Mouse (Mus musculus) kidney, postnatal 10 days (tissue): ENCODE data around the gene Nkiras2.
"Not testable (repeated sequence)": the region's sequence is repeated elsewhere in the genome, so short reads cannot be mapped to it uniquely, and the experiment has no call there.

Experiments used
- DNase-seq: peaks from one replicate; pipeline ENCODE4 v3.0.0; 2021; ENCODE audit warnings: mixed read lengths

Nkiras2 gene

DNA sequence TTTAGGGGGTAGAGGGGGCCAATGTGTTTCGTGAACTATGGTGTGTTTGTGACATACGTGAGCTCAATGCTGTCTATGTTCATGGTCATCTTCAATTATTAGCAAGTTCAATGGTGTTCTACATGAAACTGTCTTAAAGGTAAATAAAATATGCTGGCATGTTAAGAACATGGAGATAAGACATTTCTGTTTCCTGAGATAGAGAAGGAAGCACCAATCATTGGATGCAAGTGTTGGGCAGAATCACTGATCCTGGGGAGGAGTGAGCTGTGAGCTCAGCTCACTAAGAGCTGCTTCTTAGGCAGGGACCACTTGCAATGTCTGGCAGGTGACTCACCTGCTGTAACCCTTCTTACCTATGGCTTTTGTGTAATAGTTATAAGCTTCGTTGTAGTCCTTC, 17.7 kb upstream of the Nkiras2 start:
- DNase-seq: no peak

DNA sequence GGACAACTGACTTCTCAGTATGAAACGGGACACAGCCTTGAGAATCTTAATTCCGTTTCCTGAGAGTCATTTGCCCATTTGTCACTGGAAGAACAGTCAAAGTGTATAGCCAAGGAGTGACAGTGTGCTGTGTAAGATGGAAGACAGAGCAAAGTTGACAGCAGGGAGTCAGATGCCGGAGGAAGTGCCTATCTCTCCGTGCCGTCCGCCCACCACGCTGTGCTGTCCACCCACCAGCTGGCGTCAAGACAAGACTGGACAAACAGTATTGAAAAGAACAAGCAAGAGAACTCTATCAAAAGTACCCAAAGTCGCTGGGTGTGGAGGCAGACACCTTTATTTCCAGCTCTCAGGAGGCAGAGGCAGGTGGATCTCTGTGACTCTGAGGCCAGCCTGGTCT, 15.9 kb upstream of the Nkiras2 start:
- no peak for DNase-seq

DNA sequence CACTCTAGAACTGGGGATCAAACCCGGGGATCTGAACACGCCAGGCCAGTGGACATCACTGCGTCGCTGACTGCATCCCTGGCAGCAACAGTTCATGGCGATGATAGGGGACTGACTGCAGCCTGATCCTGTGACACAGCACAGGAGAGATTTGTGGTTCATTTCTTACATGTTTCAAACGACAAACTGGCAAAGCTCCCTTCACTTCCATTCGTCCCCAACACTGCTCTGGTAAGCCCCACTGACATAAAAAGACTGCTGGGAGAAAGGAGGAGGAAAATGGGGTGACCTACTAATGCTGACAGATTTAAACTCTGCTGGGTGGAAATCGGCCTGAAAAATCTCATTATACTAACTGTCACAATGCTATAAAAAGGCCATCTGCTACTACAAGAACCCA, 15.2 kb upstream of the Nkiras2 start:
- no peak for DNase-seq

DNA sequence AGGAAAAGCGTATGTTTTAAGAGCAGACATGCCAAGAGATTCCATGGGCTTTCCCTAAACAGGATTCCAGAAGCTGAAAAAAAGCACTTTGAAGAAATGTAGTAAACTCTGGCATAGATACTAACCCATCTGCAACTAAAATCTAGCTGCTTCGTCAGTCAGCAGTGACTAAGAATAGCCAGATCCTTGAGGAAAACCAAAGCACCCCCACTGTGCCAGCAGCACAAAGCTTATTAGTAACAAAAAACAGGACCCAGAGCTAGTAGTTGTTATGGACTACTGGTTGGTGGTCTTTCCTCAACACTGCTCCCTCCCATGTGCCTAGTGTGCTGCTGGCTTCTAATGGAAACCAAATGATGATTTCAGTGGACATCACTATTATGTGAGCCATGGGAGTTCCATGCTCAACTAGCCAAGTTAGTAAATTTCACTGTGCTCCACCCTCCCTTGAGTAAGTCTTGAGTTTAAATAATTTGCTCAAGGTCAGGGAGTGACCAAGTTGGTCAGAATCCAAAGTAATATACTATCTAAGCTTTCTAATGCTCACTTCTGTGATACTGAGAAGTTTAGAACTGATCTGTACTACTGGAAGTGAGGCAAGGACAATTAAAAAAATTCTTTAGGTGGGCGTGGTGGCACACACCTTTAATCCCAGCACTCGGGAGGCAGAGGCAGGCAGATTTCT, 14.6 kb upstream of the Nkiras2 start:
- no peak for DNase-seq

DNA sequence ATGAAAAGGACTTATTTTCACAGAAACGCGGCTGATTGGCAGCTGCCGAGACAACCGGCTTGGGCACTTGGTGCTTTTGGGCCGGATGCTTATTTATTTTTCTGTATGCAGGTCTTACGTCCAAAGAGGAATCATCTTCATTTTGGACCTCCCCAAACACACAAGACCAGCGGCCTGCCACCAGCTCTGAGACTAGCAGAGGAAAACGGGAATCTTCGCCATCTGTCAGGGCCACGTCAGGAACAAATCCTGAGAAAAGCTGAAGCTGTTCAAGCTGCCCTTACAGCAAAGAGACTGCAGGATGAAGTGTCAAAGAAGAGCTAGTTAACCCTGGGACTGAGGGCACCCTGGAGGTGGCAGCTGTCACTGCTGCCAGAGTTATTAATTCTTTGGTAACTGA, 13.6 kb upstream of the Nkiras2 start:
- DNase-seq: no peak

DNA sequence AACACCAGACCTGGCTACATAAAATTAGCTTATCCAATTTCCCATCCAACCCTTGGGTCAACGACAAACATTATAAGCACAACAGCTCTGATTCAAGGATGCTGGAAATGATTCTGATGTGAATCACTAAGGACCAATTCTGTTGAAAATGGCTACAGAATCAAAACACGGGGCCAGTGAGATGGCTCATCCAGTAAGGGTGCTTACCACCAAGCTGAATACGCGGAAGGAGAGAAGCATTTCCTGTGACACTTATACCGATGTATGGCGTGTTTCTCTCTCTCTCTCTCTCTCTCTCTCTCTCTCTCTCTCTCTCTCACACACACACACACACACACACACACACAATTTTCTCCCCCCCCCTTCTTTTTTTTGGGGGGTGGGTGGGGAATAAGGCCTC, 11.9 kb upstream of the Nkiras2 start:
- no peak for DNase-seq

DNA sequence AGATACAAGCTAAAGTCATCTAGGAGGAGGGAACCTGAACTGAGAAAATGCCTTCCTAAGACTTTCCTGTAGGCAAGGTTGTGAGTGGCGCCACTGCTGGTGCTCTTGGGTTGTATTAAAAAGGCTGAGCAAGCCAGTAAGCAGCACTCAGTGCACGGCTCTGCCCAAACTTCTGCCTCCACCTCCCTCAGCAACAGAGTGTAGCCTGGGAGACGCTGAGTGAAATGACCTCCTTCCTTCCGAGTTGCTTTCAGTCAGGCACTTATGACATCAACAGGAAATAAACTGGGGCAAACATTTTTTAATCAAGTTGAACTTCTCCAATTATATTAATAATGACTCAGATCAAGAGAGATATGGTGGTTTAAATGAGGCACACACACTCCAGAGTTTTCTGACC, 10.2 kb upstream of the Nkiras2 start:
- no peak for DNase-seq

DNA sequence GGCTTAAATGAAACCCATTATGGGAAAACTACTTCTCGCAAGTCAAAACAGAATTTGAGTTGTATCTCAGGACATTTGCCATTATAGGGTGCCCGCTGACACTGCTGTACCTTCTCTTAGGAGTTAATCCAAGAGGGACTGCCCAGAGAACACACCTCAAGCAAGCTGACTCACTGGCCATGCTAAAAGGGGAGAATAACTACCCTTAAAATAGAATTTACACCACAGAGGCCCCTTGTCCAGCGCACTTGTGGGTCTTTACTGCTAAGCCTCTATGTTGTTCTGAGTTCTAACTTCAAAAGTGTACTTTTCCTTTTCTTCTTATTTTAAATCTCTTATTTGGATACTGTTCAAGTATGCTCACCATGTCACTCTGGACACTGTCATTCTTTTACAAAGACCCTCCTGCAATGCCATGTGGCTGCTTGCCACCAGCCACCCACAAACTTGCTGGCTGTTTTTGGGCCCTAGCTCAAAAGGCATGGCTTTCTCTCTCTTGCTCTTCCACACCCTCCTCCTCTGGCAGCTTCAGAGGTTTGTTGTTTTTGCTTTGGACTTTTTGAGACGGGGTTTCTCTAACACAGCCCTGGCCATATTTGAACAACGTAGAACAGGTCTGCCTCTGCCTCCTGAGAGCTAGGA, 9.6 kb upstream of the Nkiras2 start:
- no peak for DNase-seq

DNA sequence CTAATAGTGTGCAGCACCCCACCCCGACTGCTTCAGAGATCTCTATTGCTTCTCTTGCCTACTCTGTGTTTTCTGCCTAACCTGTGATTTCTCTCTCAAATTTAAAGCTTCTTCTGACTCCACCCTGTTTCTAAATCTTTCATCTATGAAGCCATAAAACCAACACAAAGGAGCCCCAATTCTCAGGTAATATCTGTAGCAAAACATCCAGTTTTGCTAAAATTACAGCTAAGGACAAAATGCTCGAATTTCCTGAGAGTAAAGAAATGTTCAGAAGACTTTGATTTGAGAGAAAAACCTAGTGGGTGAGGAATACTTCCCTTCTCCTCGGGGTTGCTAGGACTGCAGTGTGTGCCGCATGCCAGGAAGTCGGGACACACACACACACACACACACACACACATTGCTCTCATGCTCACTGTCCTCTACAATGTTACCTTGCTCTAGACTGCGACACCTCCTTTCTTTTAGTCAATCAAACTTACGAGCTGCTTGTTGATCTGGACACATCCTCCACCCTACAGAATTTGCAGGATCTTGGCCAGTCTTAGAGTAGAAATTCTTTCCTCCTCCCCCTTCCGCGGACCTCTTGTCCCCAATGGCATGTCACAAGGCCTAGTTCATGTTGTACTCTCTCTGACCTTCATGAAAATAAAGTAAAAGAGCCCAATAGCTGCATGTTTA, 8.9 kb upstream of the Nkiras2 start:
- peak; percentile 45 for DNase-seq

DNA sequence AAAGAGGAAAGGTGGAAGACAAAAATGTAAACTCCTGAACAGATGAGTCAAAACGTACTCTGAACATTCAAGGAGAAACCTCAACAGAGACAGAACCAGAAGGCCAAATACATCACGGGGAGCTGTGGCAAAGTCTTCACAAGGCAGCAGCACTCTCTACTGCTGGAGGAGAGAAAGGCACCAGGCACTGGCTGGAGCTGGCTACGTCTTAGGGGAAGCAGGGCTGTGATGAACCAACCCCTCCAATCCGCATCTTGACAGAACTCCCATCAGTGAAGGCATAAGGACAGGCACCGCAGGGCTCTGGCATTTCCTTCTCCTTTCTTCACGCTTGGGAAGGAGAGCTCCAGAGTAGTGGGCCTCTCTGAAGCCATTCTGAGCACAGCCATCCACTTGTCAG, 7.4 kb upstream of the Nkiras2 start:
- DNase-seq: no peak

DNA sequence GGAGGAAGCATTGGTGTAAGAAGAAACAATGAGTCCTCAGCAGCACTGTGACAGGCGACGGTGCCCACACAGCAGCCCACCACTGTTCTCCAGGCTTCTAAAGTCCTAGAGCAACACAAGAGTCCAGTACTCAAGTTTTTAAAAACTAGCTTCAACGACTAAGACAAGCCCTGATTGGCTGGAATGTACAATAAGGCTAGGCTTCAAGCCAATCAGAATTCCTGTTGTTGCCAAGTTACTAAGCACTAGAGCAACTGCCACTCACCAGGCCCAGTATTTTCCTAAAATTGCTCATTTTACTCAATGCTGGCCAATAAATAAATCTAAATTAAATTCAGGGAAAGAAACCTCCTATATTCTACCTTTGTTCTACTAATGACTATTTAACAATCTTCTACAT, 5.8 kb upstream of the Nkiras2 start:
- no peak for DNase-seq

DNA sequence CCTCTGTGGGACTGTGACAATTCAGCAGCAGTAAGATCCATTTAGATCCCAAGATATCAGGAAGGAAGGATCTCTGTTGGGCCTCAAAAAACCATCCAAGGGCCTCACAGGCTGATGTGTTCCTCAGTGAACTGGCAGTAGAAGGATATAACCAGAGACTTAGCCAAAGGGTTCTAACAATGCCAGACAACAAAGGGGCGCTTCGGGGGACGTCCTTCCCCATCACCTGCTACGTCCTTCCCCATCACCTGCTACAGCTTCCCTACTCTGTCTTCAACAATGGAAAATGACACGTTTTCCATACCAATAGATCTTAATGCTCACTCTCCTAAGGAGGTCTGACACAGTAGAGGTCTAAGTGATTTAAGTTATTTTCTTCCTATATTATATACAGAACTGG, 2.7 kb upstream of the Nkiras2 start:
- DNase-seq: no peak

DNA sequence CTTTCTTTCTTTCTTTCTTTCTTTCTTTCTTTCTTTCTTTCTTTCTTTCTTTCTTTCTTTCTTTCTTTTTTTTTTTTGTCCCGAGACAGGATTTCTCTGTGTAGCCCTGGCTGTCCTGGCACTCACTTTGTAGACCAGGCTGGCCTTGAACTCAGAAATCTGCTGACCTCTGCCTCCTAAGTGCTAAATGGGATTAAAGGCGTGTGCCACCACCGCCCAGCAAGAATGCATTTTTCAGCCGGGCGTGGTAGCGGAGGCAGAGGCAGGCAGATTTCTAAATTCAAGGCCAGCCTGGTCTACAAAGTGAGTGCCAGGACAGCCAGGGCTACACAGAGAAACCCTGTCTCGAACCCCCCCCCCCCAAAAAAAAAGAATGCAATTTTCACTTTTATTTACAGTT, 2.2 kb upstream of the Nkiras2 start:
- not testable (repeated sequence) for DNase-seq

DNA sequence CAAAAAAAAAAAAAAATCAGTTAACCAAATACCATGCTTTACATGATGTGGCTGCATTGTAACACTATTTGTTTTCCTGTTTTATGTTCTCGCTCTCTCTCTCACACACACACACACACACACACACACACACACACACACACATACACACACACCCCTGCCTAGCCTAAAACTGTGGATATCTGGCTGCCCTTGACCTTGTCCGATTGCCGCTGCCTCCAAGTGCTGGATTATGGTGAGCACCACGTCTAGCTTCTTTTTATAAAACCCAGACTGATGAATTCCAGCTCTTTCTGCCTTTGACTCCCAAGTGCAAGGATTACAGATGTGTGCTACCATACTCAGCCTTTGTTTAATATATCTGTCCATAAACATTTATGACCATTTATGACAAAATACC, 1.6 kb upstream of the Nkiras2 start:
- DNase-seq: no peak

DNA sequence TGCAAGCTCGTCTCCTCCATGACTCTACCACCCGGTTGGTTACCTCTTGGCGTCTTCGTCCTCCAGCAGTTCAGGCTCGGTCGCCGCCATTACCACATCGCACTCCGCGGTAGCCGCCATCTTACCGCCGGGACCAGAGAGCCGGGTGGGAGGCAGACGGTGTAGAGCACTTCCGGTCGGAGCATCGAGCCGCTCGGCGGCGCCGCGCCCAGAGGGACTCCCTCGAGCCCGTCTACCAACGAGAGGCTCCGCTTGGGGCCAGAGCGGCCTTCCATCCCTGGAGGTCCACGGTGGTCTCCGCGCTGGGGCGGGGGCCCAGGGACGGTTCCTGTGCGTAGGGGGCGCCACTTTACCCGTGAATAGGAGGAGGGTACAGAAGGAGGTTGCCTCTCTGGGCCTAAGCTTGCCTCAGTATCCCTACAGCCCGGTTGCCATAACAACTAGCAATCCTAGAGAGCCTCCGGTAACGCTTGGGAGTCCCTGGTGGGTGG, 486 bp downstream of the Nkiras2 start:
- peak; percentile 97 for DNase-seq

DNA sequence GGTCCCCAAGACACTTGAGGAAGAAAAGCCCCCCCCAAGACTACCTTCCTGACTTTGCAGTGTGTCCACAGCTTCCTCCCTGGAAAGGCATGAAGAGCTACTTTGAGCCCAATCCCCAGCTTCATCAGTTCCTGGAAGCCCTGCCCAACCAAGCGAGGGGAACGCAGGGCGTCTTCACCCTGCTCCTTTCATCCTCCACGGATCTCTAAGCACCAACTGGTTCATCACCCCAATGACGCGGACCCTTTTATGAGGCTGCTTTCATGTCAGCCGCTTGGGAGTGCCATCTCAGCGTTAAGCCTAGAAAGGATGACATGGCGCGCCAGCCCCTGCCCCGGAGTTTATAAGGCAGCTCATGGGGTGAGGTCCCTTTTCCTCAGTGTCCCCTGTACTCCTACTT, 938 bp downstream of the Nkiras2 start, which contains the start of gene Dnajc7:
Gene Dnajc7 (minus strand): TSS at position 187 of the 400 bp plus-strand sequence.
- DNase-seq: no peak

DNA sequence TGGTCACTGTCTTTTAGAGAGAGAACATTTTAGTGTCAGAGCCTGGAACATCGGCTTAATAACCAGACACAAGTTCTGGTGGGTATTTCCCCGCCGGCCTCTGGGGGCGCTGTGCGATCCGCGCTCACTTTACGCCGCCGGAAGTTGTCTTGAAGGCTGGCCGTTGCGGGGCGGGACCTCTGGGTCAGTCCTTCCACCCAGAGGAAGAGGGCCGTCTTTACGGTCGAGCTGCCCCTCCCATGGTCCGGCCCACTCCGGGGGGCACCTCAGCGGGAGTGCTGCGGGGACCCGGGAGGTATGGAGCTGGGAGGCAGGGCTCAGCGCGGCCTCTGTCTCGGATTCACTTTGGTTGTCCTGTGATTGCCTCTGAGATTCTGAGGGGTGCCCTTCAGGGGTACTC, 3.7 kb downstream of the Nkiras2 start:
- peak; percentile 97 for DNase-seq

DNA sequence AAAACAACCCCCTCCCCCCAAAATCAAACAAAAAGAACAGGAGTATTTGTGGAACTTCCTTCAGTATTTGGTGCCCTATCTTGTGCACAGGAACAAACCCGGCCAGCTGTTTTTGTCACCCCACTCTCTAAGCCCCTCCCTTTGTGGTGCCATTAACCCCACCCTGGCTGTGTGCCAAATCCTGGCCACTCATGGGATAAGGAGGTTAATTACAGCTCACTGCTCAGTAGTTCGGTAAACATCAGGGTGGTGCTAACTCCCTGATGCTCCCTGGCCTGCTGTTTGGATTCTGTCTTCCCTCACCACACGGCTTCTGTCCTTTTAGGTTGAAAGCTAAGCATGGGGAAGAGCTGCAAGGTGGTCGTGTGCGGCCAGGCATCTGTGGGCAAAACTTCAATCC, 4.8 kb downstream of the Nkiras2 start:
- peak; percentile 78 for DNase-seq

DNA sequence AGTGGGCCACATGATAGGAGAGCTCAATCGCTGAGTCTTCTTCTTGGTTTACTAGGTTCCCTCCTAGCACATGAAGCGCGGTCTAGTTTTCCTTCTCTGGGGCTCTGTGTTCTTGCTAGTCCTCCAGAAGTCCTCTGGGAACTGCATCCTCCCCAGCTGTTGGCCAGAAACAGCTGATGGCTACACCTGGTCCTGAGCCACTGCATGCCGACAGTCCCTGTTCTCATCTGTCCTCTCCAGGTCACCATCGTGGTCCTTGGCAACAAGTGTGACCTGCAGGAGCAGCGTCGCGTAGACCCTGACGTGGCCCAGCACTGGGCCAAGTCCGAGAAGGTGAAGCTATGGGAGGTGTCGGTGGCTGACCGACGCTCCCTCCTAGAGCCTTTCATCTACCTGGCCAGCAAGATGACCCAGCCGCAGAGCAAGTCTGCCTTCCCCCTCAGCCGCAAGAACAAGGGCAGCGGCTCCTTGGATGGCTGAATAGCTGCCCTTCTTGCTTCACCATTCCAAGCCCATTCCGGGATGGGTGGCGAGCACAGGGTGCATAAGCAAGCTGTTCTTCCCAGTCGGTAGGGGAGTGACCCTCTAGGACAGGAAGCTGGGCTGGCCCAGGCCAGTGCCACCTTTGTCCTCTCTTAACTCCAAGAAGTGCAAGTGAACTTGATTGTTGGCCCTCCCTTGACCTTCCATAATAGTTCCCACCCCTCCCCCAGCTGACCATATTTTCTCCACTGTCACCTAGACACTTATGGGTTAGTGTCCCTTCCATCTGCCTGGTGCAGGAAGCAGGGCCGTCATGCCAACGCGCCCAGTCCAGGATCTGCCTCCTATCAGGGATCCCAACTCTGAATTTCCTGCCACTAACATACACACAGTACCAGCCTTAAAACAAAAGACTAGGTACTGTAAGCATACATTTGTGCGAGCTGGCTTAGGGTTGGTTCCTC, 7.0 kb downstream of the Nkiras2 start:
- DNase-seq: no peak

DNA sequence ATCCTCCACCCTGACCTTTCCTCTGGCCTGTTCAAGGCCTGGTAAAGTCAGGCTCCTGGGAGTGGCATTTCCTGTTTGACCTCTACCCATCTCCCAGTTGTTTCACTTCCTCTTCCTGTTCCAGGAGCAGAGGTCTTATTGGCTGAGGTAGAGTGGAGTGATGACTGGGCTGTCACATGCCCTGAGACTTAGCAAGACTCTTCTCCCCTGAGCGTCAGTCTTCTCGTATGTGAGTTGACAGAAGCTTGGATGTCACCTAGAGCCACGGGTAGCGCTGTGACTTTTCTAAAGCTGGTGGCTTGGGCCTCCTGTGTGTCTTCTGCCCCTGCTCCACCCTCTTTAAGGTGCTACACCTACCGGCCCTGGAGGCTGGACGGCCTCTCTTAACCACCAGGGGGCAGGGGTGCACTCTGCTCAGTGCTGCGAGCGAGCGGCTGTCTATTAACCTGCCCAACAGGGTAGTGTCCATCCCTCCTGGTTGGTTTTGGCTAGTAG, 7.7 kb downstream of the Nkiras2 start:
- DNase-seq: peak; percentile 90

DNA sequence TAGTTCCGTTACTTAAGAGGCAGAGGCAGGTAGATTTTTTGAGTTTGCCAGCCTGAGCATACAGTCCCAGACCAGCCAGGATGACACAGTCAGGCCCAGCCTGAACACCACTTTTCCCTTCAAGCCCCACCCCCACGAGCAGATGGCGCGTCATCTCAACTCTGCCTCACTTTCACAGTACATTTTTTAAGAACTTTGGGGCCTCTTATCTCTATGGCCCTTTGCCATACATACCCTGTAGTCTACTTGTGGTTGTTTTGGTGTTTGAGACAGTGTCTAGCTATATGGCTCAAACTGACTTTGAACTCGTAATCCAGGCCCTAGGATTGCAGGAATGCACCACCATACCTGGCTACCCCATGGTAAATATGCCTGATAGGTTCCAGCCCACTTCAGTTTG, 9.0 kb downstream of the Nkiras2 start:
- no peak for DNase-seq

DNA sequence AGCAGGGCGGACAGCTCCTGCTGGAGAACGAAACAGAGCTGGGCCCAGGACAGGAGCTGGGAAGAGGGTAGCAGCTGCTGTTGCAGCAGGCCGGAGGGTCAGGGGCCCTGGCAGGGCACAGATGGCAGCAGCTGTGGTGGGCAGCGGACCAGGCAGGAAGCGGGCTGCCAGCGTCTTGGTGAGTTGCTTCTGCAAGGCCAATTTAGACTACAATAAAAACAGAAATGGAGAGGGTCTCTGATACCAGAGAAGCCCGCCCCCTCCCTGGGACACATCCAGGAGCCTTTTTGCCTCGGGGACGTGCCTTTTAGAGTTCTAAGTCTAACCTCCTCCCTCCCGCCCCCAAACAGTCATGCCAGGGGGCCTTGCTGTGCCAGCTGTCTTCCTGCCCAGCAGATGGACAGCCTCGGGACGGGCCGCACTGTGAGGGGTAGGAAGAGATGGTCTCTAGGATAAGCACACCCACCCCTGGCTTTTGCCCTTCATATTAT, 9.9 kb downstream of the Nkiras2 start:
- peak; percentile 24 for DNase-seq

DNA sequence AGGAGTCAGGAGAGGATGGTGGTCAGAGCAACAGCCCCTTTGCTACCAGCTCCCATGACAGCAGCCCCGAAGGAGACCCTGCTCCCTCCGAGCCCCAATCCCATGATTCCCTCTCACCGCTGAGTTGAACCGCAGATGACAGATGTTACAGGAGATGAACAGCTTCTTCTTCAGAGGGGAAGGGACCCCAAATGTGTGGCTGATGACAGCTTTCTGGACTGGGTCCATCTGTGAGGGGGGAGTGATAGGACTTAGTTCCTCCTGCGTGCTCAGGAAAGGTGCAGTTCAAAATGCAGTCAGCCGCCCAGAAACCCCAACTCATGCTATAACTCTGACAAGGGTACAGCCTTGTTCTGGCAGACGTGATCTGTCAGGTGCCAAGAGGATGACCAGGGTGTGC, 15.5 kb downstream of the Nkiras2 start:
- DNase-seq: no peak
